Mouse (Mus musculus): Measurements from ENCODE around the gene Slc17a1.

Slc17a1 gene

GRCm38 (mm10) chr13:23887026-23887725 lies 19.6 kb downstream of the Slc17a1 start:
- ATAC-seq (ENCODE audit: insufficient number of reproducible peaks, low FRiP score, low TSS enrichment) = no peak

DNA sequence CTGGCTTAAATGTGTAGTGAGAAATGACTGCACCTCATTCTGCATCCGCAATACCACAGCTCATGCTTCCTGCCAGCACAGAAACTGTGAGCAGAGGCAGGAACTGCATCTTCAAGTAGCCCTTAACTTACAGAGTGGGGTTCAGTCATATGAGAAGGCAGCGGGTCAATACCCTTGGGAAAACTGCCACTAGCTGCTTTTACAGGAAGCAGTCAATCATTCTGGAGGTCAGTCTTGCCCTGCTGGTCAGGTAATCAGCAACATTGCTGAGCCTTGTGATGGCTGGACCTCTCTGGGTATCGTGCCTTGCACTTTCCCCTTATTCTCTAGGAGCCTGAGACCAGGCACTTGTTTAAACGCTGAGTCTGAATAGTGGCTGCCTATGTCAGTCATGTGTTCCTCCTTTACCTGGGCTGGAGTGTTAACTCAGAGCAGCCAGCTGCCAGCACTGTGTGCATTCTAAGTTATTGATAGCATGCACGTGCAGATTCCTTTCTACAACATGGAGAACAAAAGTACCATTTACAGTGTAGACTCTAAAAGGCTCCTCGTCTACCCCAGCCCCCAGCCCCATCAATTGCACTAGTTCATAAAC lies 21.6 kb downstream of the Slc17a1 start:
- no peak for ATAC-seq (ENCODE audit: insufficient number of reproducible peaks, low FRiP score, low TSS enrichment)

- ATAC-seq (ENCODE audit: insufficient number of reproducible peaks, low FRiP score, low TSS enrichment) = no peak
These were observed 25.2 kb downstream of the Slc17a1 start for GRCm38 (mm10) chr13:23892592-23893268.

DNA sequence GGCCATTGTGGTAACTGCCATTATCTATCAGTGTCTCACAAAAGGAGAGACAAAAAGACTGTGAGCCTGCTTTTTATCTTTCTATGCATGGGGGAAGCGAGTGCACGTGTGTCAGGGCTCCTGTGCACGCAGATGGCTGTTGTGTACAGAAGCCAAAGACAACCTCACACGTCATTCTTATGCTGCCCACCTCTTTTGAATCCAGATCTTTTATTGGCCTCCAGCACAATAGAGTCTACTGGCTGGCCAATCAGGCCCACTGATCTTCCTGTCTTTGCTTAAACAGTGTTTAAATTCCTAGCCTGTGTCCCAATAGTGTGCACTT lies 25.7 kb downstream of the Slc17a1 start:
- no peak for ATAC-seq (ENCODE audit: insufficient number of reproducible peaks, low FRiP score, low TSS enrichment)

GRCm38 (mm10) chr13:23898242-23898641 lies 30.7 kb downstream of the Slc17a1 start:
- ATAC-seq (ENCODE audit: insufficient number of reproducible peaks, low FRiP score, low TSS enrichment) = no peak

DNA sequence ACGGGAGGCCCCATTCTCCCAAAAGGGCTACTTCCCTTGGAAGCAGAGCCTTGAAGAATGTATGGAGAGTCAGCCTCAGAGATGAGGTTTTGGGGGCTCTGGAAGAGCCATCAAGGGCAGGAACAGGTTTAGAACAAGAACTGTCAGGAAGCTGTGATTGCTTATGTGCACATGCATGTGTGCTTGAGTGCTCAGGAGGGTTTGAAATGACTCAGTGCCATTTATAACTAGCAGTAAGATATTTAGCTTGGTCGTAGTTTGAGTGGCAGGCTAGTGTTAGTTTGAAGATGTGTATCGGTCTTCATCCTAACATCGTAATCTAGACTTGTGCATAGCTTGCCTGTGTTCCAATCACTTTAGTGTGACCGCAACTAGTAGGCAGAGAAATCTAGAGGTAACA lies 39.4 kb downstream of the Slc17a1 start:
- no peak for ATAC-seq (ENCODE audit: insufficient number of reproducible peaks, low FRiP score, low TSS enrichment)

DNA sequence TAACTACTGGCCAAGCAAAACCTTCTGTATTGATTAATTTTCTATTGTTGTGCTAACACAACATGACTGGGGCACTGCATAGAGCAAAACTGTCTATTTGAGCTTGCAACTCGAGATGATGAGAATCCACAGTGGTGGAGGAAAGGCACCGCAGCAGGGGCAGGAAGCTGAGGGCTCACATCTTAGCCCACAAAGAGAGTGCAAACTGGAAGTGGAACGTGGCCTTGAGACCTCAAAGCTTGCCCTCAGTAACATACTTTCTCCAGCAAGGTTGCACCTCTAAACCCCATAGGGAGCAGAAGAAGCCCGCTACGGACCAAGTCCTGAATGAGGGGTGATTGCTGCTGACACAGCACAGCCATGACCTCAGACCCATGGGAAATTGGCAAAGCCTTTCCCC lies 42.6 kb downstream of the Slc17a1 start:
- no peak for ATAC-seq (ENCODE audit: insufficient number of reproducible peaks, low FRiP score, low TSS enrichment)

DNA sequence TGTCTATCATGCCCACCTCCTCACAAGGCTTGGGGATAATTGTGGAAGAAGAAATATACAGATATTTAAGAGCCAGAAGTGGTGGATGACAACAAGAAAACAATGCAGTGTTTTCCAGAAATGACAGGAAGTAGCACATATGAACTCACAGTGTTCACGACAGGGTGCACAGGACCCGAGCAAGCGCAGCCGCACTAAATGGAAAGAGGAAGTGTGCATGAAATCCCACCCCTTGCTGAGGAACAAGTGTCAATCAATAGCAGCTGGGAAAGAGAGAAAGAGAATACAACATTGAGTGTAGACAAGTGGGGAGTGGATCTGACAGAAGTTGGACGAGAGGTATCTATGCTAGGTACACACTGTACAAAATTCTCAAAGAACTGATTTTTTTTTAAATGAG lies 43.8 kb downstream of the Slc17a1 start:
- no peak for ATAC-seq (ENCODE audit: insufficient number of reproducible peaks, low FRiP score, low TSS enrichment)

DNA sequence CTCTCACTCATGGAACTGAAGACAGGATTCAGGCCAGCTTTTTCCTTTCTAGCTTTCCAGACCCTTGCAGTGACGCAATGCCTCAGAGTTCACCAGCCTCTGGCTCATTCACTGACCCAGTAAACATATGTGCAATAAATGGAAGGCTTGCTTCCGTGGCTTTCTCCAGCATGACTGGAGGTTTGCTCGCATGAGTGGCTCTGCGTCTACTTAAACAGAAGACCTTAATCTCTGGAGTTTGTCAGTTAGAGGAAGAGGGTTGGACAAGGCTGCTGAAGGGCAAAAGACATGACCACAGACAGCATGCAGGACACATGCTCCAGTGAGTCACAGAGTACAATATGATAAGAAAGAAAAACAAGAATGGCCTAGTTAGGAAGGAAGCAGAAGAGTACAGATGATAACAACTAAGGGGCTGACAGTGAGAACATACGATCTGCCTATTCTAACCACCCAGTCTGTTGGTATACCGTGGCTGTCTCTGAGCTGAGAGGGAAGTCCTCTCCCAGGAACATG lies 46.3 kb downstream of the Slc17a1 start:
- no peak for ATAC-seq (ENCODE audit: insufficient number of reproducible peaks, low FRiP score, low TSS enrichment)

DNA sequence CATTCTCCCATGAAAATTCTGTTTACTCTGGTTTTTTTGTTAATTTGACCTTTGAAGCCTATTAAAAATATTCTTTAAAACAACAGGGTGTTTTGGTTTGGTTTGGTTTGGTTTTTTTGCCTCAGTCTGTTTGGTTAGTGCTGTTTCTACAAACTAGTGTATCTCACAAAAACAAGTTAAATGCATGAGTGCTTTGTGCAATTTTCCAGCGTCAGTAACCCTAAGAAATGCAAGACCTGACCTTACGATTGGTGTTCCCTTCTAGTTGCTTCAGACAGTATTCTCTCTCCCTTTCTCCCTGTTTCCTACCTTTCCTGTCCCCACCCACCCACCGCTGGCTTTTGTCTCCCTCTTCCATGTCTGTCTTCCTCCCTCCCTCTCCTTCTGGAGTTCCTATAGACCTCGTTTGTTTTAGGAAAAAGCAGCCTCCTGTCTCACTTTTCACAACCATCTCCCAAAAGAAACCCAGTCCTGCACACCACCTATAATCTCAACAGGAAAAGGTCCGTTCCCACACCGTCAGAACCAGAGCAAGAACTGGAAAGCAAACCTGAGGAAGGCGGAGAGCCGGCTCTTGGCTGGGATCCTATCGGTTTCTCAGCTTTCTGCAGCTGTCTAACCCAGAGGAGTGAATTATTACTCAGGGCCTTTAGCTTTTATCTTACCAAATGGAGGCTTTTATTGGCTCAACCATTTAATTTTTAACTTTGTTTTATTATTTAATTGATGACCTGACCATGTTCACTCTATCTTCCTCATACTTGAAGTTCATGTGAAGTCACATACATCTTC lies 47.0 kb downstream of the Slc17a1 start, which contains the start of gene Slc17a4:
Gene Slc17a4 (minus strand): TSS at position 634 of the 792 bp plus-strand sequence.
- no peak for ATAC-seq (ENCODE audit: insufficient number of reproducible peaks, low FRiP score, low TSS enrichment)

DNA sequence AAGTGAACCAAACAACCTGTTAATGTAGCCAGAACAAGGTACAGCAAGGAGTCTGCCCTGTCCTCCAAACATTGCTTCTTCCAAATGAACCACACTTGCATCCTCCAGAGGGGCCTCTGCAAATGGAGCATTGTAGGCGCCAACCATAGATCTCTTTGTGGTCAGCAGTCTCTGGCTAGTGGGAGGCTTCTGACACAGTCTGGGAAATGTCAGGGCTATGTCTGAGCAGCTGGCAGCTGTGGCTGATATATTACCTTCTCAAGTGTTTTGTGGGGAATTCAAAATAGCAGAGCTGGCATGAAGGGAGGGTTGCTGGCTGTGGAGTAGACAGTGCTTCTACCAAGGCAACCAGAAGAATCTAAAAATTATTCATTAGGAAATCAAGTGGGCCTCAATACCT lies 48.6 kb downstream of the Slc17a1 start:
- no peak for ATAC-seq (ENCODE audit: insufficient number of reproducible peaks, low FRiP score, low TSS enrichment)

DNA sequence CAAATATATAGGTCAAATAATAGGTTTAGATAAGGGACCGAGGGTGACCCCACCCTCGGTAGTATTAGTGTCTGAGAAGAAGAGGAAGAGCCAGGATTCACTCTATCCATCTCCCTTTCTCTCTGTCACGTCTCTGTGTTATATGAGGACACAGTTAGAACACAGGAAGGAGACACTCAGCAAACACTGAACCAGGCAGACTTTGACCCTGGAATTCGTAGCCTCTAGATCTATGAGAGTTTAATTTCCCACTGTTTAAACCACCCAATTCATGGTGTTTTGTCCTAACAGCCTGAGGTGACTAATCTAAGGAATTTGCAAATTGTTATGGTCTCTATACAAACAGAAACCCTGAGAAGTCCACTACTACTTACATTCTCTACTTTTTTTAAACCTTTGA lies 50.1 kb downstream of the Slc17a1 start:
- ATAC-seq (ENCODE audit: insufficient number of reproducible peaks, low FRiP score, low TSS enrichment) = no peak

DNA sequence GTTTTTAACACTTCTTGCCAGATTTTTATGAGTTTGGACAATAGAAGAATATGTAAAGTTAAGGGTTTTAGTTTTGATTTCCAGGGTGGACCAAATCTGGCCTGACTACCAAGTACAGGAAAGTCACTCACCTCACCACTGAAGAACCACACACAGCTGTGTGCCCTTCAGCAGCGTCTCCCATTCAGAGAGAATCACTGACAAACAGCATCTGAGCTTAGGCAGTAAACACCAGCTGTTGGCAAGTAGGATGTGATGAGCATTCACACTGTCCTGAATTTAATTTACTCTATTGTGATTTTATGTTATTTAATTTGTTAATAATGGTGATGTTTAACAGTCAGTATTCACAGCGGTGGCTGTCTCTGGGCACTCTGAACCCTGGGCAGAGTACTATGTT lies 58.2 kb downstream of the Slc17a1 start:
- no peak for ATAC-seq (ENCODE audit: insufficient number of reproducible peaks, low FRiP score, low TSS enrichment)

DNA sequence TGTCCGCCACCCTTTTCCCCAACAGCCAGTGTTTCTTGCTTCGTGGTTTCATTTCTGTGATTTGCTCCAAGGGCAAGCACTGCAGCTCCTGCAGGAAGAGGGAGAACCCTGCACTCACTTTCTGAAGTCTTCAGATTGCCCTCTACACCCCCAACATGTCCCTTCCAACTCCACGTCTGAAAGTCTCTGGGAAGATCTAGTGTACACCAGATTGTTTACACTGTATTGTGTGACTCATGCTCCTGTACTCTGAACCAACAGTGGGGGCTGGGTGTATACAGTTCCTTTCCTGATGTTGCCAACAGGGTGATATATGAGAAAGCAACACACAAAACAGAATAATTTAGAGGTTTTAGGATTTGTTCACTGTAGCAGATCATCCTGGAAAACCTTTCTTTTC lies 61.1 kb downstream of the Slc17a1 start:
- no peak for ATAC-seq (ENCODE audit: insufficient number of reproducible peaks, low FRiP score, low TSS enrichment)

DNA sequence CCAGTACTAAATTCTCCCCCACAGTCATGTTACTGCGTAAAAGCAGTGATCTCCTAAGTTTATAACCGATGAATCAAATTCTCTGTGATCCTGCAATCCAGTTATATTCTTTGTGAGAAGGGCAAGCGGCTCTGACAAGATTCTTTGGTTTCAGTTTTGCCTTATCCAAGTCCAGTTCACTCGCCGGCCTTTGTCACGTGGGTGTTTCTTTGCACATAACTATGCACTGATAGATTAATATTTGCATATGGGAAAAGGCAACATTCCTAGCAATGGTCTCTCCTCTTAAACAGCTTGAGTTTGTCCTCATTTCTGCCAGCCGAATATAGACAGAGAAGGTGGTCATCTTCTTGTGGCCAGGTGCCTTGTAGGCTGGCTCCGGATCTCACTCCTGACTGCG lies 62.9 kb downstream of the Slc17a1 start:
- no peak for ATAC-seq (ENCODE audit: insufficient number of reproducible peaks, low FRiP score, low TSS enrichment)

DNA sequence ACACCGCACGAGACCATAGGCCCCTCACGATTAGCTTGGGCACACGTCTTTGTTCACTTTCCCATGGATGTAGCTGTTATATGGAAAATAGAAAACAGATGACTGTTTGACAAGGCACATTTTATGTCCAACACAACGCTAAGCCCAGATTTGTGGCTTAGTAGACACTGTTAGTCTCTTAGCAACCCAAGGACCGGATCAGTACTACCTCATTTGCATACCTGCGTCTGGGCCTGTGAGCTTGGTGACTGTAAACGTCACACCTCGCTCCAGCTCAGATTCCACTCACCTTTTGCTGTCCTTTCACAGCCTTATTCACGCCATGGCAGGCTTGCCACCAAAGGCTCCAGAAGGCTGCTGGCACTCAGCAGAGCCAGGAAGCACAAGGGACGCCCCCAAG lies 63.4 kb downstream of the Slc17a1 start:
- ATAC-seq (ENCODE audit: insufficient number of reproducible peaks, low FRiP score, low TSS enrichment) = no peak

GRCm38 (mm10) chr13:23933421-23934210 lies 66.1 kb downstream of the Slc17a1 start, which contains the start of gene Hist1h2ba:
Gene Hist1h2ba (minus strand): TSS chr13:23934156.
- ATAC-seq (ENCODE audit: insufficient number of reproducible peaks, low FRiP score, low TSS enrichment) = no peak

GRCm38 (mm10) chr13:23934211-23934520 lies 66.6 kb downstream of the Slc17a1 start, which contains the start of gene Hist1h2aa:
Gene Hist1h2aa (plus strand): TSS chr13:23934462.
- ATAC-seq (ENCODE audit: insufficient number of reproducible peaks, low FRiP score, low TSS enrichment) = no peak

GRCm38 (mm10) chr13:23938699-23939098 lies 71.1 kb downstream of the Slc17a1 start:
- ATAC-seq (ENCODE audit: insufficient number of reproducible peaks, low FRiP score, low TSS enrichment) = no peak

DNA sequence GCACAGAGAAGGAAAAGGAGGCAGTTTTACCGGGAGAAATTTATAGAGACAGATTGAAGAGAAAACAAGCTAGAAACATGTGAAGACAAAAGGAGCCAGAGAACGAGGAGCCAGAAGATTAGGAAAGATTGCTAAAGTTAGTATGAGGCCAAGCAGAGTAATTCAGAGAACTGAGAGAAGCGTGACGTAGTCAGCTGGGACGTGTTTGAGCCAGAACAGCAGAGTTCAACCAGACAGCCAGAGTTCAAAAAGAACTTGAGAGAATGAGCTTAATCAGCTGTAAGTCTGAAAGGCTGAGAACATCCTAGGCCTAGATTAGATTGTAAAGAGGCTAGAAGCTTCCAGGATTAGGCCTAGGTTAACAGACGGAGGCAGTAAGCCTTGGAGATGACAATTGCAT lies 72.7 kb downstream of the Slc17a1 start:
- no peak for ATAC-seq (ENCODE audit: insufficient number of reproducible peaks, low FRiP score, low TSS enrichment)

All from cerebellum, adult (tissue).